Mouse (Mus musculus): Measurements from ENCODE around the gene Sf3a1.

DNA sequence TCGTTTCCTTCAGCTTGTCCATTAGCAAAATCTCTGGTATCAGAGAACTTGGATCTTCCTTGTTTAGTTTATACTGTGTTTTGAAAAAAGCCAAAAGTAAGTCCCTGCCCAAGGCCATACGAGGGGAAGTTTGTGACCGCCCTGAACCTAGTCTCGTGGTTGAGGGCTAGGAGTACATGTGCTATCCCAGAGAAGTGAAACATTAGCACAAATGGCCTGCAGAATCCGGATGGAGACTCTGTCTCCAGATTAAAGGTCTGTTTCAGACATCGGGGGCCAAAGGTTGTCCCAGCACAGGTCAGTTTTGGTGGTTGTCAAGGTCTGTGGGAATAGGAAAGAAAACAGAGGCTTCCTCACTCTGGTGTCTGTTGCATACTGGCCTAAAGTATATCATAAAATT is 29.0 kb downstream of the Sf3a1 start:
- TF ChIP-seq POLR2A (IDR thresholded peaks at IDR 0.05; ENCODE audit: borderline replicate concordance, low read depth, low read length) (no peak), CTCF (IDR thresholded peaks at IDR 0.05; ENCODE audit: low read depth, low read length) (no peak)
